Mouse (Mus musculus): ENCODE results near the gene Smim6.

GRCm38 (mm10) chr11:115955195-115955858, 43.5 kb downstream of the Smim6 start:
- peak; percentile 28; the same call in 1 of the 2 replicates for TF ChIP-seq CTCF (IDR thresholded peaks at IDR 0.05; ENCODE audit: low read depth)
- TF ChIP-seq EP300 (optimal IDR thresholded peaks at IDR 0.05): no peak

Data from stomach, postnatal 0 days (tissue).